In the genomic region with DNA sequence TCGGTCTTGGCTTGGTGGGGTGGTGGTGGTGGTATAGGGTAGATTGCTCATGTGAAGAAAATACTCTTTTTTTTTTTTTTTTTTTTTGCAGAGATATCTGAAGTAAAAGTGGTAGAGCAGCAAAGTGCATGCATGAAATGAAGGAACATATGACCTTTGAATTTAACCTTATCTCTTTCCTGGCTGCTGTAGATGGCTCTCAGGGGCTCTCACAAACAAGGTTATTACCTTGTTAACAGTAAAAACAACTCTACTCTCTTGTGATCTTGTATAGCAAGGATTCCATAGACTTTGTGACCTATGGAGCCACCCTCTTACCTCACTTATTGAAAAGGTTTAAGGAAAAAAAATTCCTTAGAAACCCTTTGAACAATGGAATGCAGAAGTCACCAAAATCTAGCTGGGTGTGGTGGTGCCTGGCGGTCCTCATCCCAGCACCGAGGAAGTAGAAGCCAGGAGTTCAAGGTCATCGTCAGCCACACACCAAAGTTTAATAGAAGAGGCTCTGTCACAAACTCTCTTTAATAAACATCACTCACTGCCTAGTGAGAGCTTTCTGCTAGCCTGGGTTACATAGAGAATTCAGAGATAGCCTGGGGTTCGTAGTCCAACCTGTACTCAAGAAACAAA, we compare ENCODE assay signal across 22 mouse cellular contexts. TPM values are rescaled to one million over a fixed set of nuclear protein-coding genes. Genes with fewer than 3 reads are reported as not detected.
A peak's percentile ranks its signal among the peaks of the same experiment; 100 is the strongest.
DNase-seq lines count a peak whose midpoint lies in the region; ATAC-seq and TF ChIP-seq lines count a peak whose summit lies in the region.
"Had no signal": no experiment of that assay in that cellular context is flagged by ENCODE, and none has a peak within 500 bp of the region (broad histone marks: within the 10 kb centered on the region; RNA-seq: fewer than 3 reads in every experiment).

No protein-coding gene starts in this region.

- H3K4me2 ChIP-seq in intestine, embryonic 16.5 days (ENCODE audit: low read depth, low read length), result no peak overlapping the region
- H3K4me2 ChIP-seq: embryonic facial prominence, embryonic 12.5 days; forebrain, embryonic 12.5 days had no signal

- DNase-seq in ES-E14 (ENCODE audit: low read depth, low spot score) (no peak), ZHBTc4 (ENCODE audit: low read depth, low spot score) (peak; percentile 68)
- DNase-seq in kidney, postnatal 25 days, result no peak
- DNase-seq in heart, adult 8-10 months (ENCODE audit: low spot score), result no peak
- DNase-seq in limb, embryonic 10.5 days (ENCODE audit: low spot score), result no peak
- DNase-seq: adrenal gland, adult 2 months; adrenal gland, postnatal 10 days; adrenal gland, postnatal 25 days; cerebellum, adult 11 months; cerebellum, adult 18-20 months; cerebellum, adult 9-10 months; cerebellum, postnatal 10 days; cerebellum, postnatal 25 days had no signal

- ATAC-seq in intestine, embryonic 16.5 days, result peak; percentile 74
- no peak for ATAC-seq in erythroid progenitor cell, adult 5-6 weeks (replicated peaks; ENCODE audit: low FRiP score, poor library complexity, severe bottlenecking)
- ATAC-seq: forebrain, embryonic 14.5 days; forebrain, embryonic 16.5 days had no signal

- no peaks in the 10 kb centered on the region for H3K9me3 ChIP-seq in ES-E14 (ENCODE audit: control insufficient read depth, insufficient read depth, low read depth, low read length)
- no peaks in the 10 kb centered on the region for H3K9me3 ChIP-seq in intestine, embryonic 16.5 days (ENCODE audit: control insufficient read depth, low read length)
- no peaks in the 10 kb centered on the region for H3K9me3 ChIP-seq in limb, embryonic 10.5 days (replicated peaks)
- H3K9me3 ChIP-seq: embryonic facial prominence, embryonic 10.5 days; embryonic facial prominence, embryonic 12.5 days; forebrain, embryonic 10.5 days; forebrain, embryonic 12.5 days had no signal

- in situ Hi-C loops in ES-E14 (cut with MboI; ENCODE audit: low sequenced_read_pairs in 2 of 2, unreplicated experiment in 2 of 2), result no loop called here

- H3K27ac ChIP-seq in ES-E14 (ENCODE audit: insufficient read depth, low read depth, low read length, poor library complexity, severe bottlenecking), result no peak overlapping the region
- 0 out of 2 replicates have a peak overlapping the region, but pooled peaks have one; percentile 25 for H3K27ac ChIP-seq in intestine, embryonic 16.5 days (ENCODE audit: low read length)
- H3K27ac ChIP-seq in limb, embryonic 10.5 days, result no peak overlapping the region
- H3K27ac ChIP-seq: embryonic facial prominence, embryonic 10.5 days; embryonic facial prominence, embryonic 12.5 days; forebrain, embryonic 10.5 days; forebrain, embryonic 12.5 days had no signal

- H3K4me1 ChIP-seq in ES-E14 (ENCODE audit: control insufficient read depth in 2 of 2, insufficient read depth in 2 of 2, low read length in 2 of 2, poor library complexity in 1 of 2), result peaks cover 3% of the 10 kb centered on the region in 2 experiments; a peak in 3 of 4 replicates
- H3K4me1 ChIP-seq in intestine, embryonic 16.5 days (ENCODE audit: control insufficient read depth, insufficient read depth, low read length), result no peaks in the 10 kb centered on the region
- 0 out of 2 replicates have a peak, but pooled peaks cover 3% of the 10 kb centered on the region for H3K4me1 ChIP-seq in limb, embryonic 10.5 days
- H3K4me1 ChIP-seq: embryonic facial prominence, embryonic 12.5 days; forebrain, embryonic 12.5 days had no signal

- H3K27me3 ChIP-seq in intestine, embryonic 16.5 days (replicated peaks; ENCODE audit: control insufficient read depth, insufficient read depth, low read length), result no peaks in the 10 kb centered on the region
- H3K27me3 ChIP-seq in limb, embryonic 10.5 days (ENCODE audit: low read depth, poor library complexity, severe bottlenecking), result no peaks in the 10 kb centered on the region
- H3K27me3 ChIP-seq: embryonic facial prominence, embryonic 12.5 days; forebrain, embryonic 12.5 days had no signal

- no peaks in the 10 kb centered on the region for H3K36me3 ChIP-seq in ES-E14 (ENCODE audit: control insufficient read depth, insufficient read depth, low read length, poor library complexity, severe bottlenecking)
- H3K36me3 ChIP-seq in intestine, embryonic 16.5 days (ENCODE audit: control insufficient read depth, insufficient read depth, low read length), result no peaks in the 10 kb centered on the region
- H3K36me3 ChIP-seq in limb, embryonic 10.5 days, result peaks cover 15% of the 10 kb centered on the region
- H3K36me3 ChIP-seq: embryonic facial prominence, embryonic 12.5 days; forebrain, embryonic 12.5 days had no signal

- no peak overlapping the region for H3K4me3 ChIP-seq in ES-E14 (ENCODE audit: insufficient read depth in 1 of 2, low read depth in 1 of 2, low read length in 2 of 2, poor library complexity in 1 of 2, severe bottlenecking in 1 of 2)
- no peak overlapping the region for H3K4me3 ChIP-seq in intestine, embryonic 16.5 days (ENCODE audit: low read length)
- H3K4me3 ChIP-seq in limb, embryonic 10.5 days, result no peak overlapping the region
- H3K4me3 ChIP-seq: embryonic facial prominence, embryonic 10.5 days; embryonic facial prominence, embryonic 12.5 days; forebrain, embryonic 10.5 days; forebrain, embryonic 12.5 days had no signal

- 68% methylated on average over 5 of the region's 5 CpGs for WGBS in intestine, embryonic 16.5 days
- 97% methylated on average over 5 of the region's 5 CpGs for WGBS in limb, embryonic 10.5 days

- no peak overlapping the region for H3K9ac ChIP-seq in ES-E14 (ENCODE audit: insufficient read depth, low read depth, low read length, poor library complexity, severe bottlenecking)
- no peak overlapping the region for H3K9ac ChIP-seq in intestine, embryonic 16.5 days (ENCODE audit: low read depth, low read length)
- H3K9ac ChIP-seq: embryonic facial prominence, embryonic 12.5 days; forebrain, embryonic 12.5 days had no signal

TF ChIP-seq in ES-E14, 5 proteins besides CTCF, POLR2A, EP300 and RAD21:
- TF ChIP-seq HCFC1 (IDR thresholded peaks at IDR 0.05; ENCODE audit: borderline replicate concordance, insufficient read depth, low read length) (no peak), ZNF384 (IDR thresholded peaks at IDR 0.05; ENCODE audit: low read depth, low read length) (0 out of 2 replicates have a peak, but pooled peaks have one; percentile 36)

RNA-seq across cellular contexts. Expression of a gene that starts 15.4 kb away (rescaled TPM):
- 0.11 TPM in 1 of 2 replicates, not detected in the other for total RNA-seq in ES-E14 (2012; rRNA removed)
- 1.2 and 1.6 TPM in 2 replicates for polyA plus RNA-seq in intestine, embryonic 16.5 days (2015; fragmentation: Nextera tagmentation; extraction: Ambion mirVana)
- not detected in 2 replicates for total RNA-seq in erythroid progenitor cell, adult 5-6 weeks (2015; ENCODE audit: low replicate concordance)
- not detected in 2 replicates for total RNA-seq in erythroid progenitor cell, adult 5-6 weeks (2017; ENCODE audit: low replicate concordance)
- 1 to 10 TPM in 2 of 4 experiments, under 1 TPM in 2; 0.43 to 2.4 (median 0.86) TPM for total RNA-seq in heart, adult 8-10 months (2022)
- polyA plus RNA-seq in limb, embryonic 10.5 days (2016; fragmentation: Nextera tagmentation; extraction: Ambion mirVana), result 0.11 and 0.30 TPM in 2 replicates
- total RNA-seq: adrenal gland, adult 2 months; adrenal gland, postnatal 25 days had no signal

RNA-seq across cellular contexts. Expression of a gene that starts 21.4 kb away (rescaled TPM):
- 5.9 and 7.4 TPM in 2 replicates for total RNA-seq in ES-E14 (2012; rRNA removed)
- polyA plus RNA-seq in intestine, embryonic 16.5 days (2015; fragmentation: Nextera tagmentation; extraction: Ambion mirVana), result 3.0 and 3.3 TPM in 2 replicates
- total RNA-seq in erythroid progenitor cell, adult 5-6 weeks (2015; ENCODE audit: low replicate concordance), result 4.2 and 9.7 TPM in 2 replicates
- 2.3 and 2.5 TPM in 2 replicates for total RNA-seq in erythroid progenitor cell, adult 5-6 weeks (2017; ENCODE audit: low replicate concordance)
- total RNA-seq in heart, adult 8-10 months (2022), result 10 to 100 TPM; 25.6 to 34.8 (median 30.1) TPM
- polyA plus RNA-seq in limb, embryonic 10.5 days (2016; fragmentation: Nextera tagmentation; extraction: Ambion mirVana), result 4.1 and 5.6 TPM in 2 replicates

RNA-seq across cellular contexts. Expression of a gene that starts 31.2 kb away (rescaled TPM):
- total RNA-seq in ES-E14 (2012; rRNA removed), result 2.1 and 2.4 TPM in 2 replicates
- polyA plus RNA-seq in intestine, embryonic 16.5 days (2015; fragmentation: Nextera tagmentation; extraction: Ambion mirVana), result 2.4 and 3.6 TPM in 2 replicates
- 0.84 TPM in 1 of 2 replicates, not detected in the other for total RNA-seq in erythroid progenitor cell, adult 5-6 weeks (2015; ENCODE audit: low replicate concordance)
- total RNA-seq in erythroid progenitor cell, adult 5-6 weeks (2017; ENCODE audit: low replicate concordance), result 0.23 and 0.26 TPM in 2 replicates
- total RNA-seq in heart, adult 8-10 months (2022), result 10 to 100 TPM in 2 of 4 experiments, 1 to 10 TPM in 2; 8.3 to 11.5 (median 10.1) TPM
- 3.0 and 4.5 TPM in 2 replicates for polyA plus RNA-seq in limb, embryonic 10.5 days (2016; fragmentation: Nextera tagmentation; extraction: Ambion mirVana)

RNA-seq across cellular contexts. Expression of a gene that starts 49.3 kb away (rescaled TPM):
- 215 and 282 TPM in 2 replicates for total RNA-seq in ES-E14 (2012; rRNA removed)
- 254 and 256 TPM in 2 replicates for polyA plus RNA-seq in intestine, embryonic 16.5 days (2015; fragmentation: Nextera tagmentation; extraction: Ambion mirVana)
- total RNA-seq in erythroid progenitor cell, adult 5-6 weeks (2015; ENCODE audit: low replicate concordance), result 11.3 and 20.2 TPM in 2 replicates
- total RNA-seq in erythroid progenitor cell, adult 5-6 weeks (2017; ENCODE audit: low replicate concordance), result 15.8 and 16.4 TPM in 2 replicates
- 10 to 100 TPM; 25.5 to 31.1 (median 28.2) TPM for total RNA-seq in heart, adult 8-10 months (2022)
- polyA plus RNA-seq in limb, embryonic 10.5 days (2016; fragmentation: Nextera tagmentation; extraction: Ambion mirVana), result 274 and 301 TPM in 2 replicates

RNA-seq across cellular contexts. Expression of a gene that starts 58.7 kb away (rescaled TPM):
- total RNA-seq in ES-E14 (2012; rRNA removed), result 0.45 and 0.48 TPM in 2 replicates
- 3.0 and 3.2 TPM in 2 replicates for polyA plus RNA-seq in intestine, embryonic 16.5 days (2015; fragmentation: Nextera tagmentation; extraction: Ambion mirVana)
- total RNA-seq in erythroid progenitor cell, adult 5-6 weeks (2015; ENCODE audit: low replicate concordance), result not detected in 2 replicates
- not detected in 2 replicates for total RNA-seq in erythroid progenitor cell, adult 5-6 weeks (2017; ENCODE audit: low replicate concordance)
- total RNA-seq in heart, adult 8-10 months (2022), result 1 to 10 TPM in 3 of 4 experiments, under 1 TPM in 1; 0.75 to 2.3 (median 1.4) TPM
- polyA plus RNA-seq in limb, embryonic 10.5 days (2016; fragmentation: Nextera tagmentation; extraction: Ambion mirVana), result 2.7 and 5.0 TPM in 2 replicates
- polyA plus RNA-seq: C2C12 had no signal
